Mouse (Mus musculus) T-helper 17 cell (primary cell): ENCODE measurements around the gene Tigd4.
"Not testable (repeated sequence)": the region's sequence is repeated elsewhere in the genome, so short reads cannot be mapped to it uniquely, and the experiment has no call there.

Experiments
- in situ Hi-C, 2 experiments: fragments of 300-600 bp; cut with MboI, MseI; formaldehyde crosslinking; loops; 1 replicate in 1 of 2; 2 replicates in 1 of 2; pipeline ENCODE4 v1.15.1; 2025; ENCODE audit warnings: high pct_unique_total_duplicates in 2 of 2

The Tigd4 gene

GRCm38 (mm10) chr3:84593274-84593673 lies at the start of gene Tigd4:
TSS of gene Tigd4 (plus strand) at chr3:84593574.
- in situ Hi-C loops: no loop called here

- in situ Hi-C loops: loop anchor here in 1 of 2 experiments (10.0 kb wide), 1 partner anchor 372 kb away; the partner anchor contains the start of gene Gm6525
Observed at GRCm38 (mm10) chr3:84547177-84547576, 46.2 kb upstream of the Tigd4 start.

- in situ Hi-C loops: no loop called here
Observed at GRCm38 (mm10) chr3:84555780-84556179, 37.6 kb upstream of the Tigd4 start.

GRCm38 (mm10) chr3:84558301-84558700 lies 35.1 kb upstream of the Tigd4 start:
- in situ Hi-C loops: no loop called here

GRCm38 (mm10) chr3:84562911-84563310 lies 30.5 kb upstream of the Tigd4 start:
- in situ Hi-C loops: not testable (repeated sequence)

GRCm38 (mm10) chr3:84563415-84563814 lies 30.0 kb upstream of the Tigd4 start:
- in situ Hi-C loops: no loop called here

- in situ Hi-C loops: no loop called here
Observed at GRCm38 (mm10) chr3:84568540-84568939, 24.8 kb upstream of the Tigd4 start.

GRCm38 (mm10) chr3:84569587-84569986 lies 23.8 kb upstream of the Tigd4 start:
- in situ Hi-C loops: no loop called here

GRCm38 (mm10) chr3:84570501-84570900 lies 22.9 kb upstream of the Tigd4 start:
- in situ Hi-C loops: no loop called here

GRCm38 (mm10) chr3:84580716-84581115 lies 12.7 kb upstream of the Tigd4 start:
- in situ Hi-C loops: loop anchor here in 1 of 2 experiments (10.0 kb wide), 1 partner anchor 1314 kb away; no protein-coding TSS in a partner anchor

GRCm38 (mm10) chr3:84581696-84582022 lies 11.7 kb upstream of the Tigd4 start:
- in situ Hi-C loops: loop anchor here in 1 of 2 experiments (10.0 kb wide), 1 partner anchor 1313 kb away; no protein-coding TSS in a partner anchor

GRCm38 (mm10) chr3:84582023-84582912 lies 11.1 kb upstream of the Tigd4 start, which contains the start of gene Arfip1:
TSS of gene Arfip1 (minus strand) at chr3:84582625.
- in situ Hi-C loops: loop anchor here in 1 of 2 experiments (10.0 kb wide), 1 partner anchor 1313 kb away; no protein-coding TSS in a partner anchor

GRCm38 (mm10) chr3:84582913-84583276 lies 10.5 kb upstream of the Tigd4 start:
- in situ Hi-C loops: loop anchor here in 1 of 2 experiments (10.0 kb wide), 1 partner anchor 1312 kb away; no protein-coding TSS in a partner anchor

GRCm38 (mm10) chr3:84586736-84587135 lies 6.6 kb upstream of the Tigd4 start:
- in situ Hi-C loops: loop anchor here in 1 of 2 experiments (10.0 kb wide), 1 partner anchor 1308 kb away; no protein-coding TSS in a partner anchor

GRCm38 (mm10) chr3:84594894-84595676 lies 1.7 kb downstream of the Tigd4 start:
- in situ Hi-C loops: no loop called here

- in situ Hi-C loops: no loop called here
Observed at GRCm38 (mm10) chr3:84595677-84596234, 2.4 kb downstream of the Tigd4 start.

GRCm38 (mm10) chr3:84597996-84598734 lies 4.8 kb downstream of the Tigd4 start:
- in situ Hi-C loops: no loop called here

GRCm38 (mm10) chr3:84598756-84599155 lies 5.4 kb downstream of the Tigd4 start:
- in situ Hi-C loops: no loop called here

GRCm38 (mm10) chr3:84601870-84602495 lies 8.6 kb downstream of the Tigd4 start:
- in situ Hi-C loops: no loop called here

GRCm38 (mm10) chr3:84602759-84603158 lies 9.4 kb downstream of the Tigd4 start:
- in situ Hi-C loops: no loop called here

- in situ Hi-C loops: no loop called here
Observed at GRCm38 (mm10) chr3:84603212-84603611, 9.8 kb downstream of the Tigd4 start.
